Mouse (Mus musculus) limb, embryonic 12.5 days (tissue): ENCODE measurements at regions not wholly inside any gene's neighbourhood (a gene's known extent, or its start where the extent isn't known, plus 50 kb on each side); places are given as distances from the start of the nearest gene placed in this dataset.

Experiments
- ATAC-seq: fragments of 200-750 bp; cut with Nextera tagmentation; 2 replicates; pipeline ENCODE4 v1.8.0; 2017; ENCODE audit warnings: low read depth, moderate TSS enrichment; ENCODE audit not compliant: insufficient number of reproducible peaks, insufficient read depth, low FRiP score, low TSS enrichment
- H3K27ac ChIP-seq: fragments of 300-500 bp; sonication (generic); 2 replicates; pipeline ENCODE4 v1.5.1; 2016; ENCODE audit warnings: mild to moderate bottlenecking, moderate library complexity
- H3K27me3 ChIP-seq: fragments of 300-500 bp; sonication (generic); 2 replicates; pipeline ENCODE4 v1.6.1; 2016; ENCODE audit warnings: mild to moderate bottlenecking, moderate library complexity
- H3K36me3 ChIP-seq: fragments of 300-500 bp; sonication (generic); 2 replicates; pipeline ENCODE4 v1.6.1; 2016; ENCODE audit warnings: mild to moderate bottlenecking, moderate library complexity
- H3K4me1 ChIP-seq: fragments of 300-500 bp; sonication (generic); replicated peaks from 2 replicates; pipeline ENCODE4 v1.6.1; 2016
- H3K4me2 ChIP-seq: fragments of 300-500 bp; sonication (generic); 2 replicates; pipeline ENCODE4 v1.6.1; 2016; ENCODE audit warnings: mild to moderate bottlenecking, moderate library complexity
- H3K4me3 ChIP-seq: fragments of 300-500 bp; sonication (generic); replicated peaks from 2 replicates; pipeline ENCODE4 v1.5.1; 2016; ENCODE audit warnings: mild to moderate bottlenecking
- H3K9ac ChIP-seq: fragments of 300-500 bp; sonication (generic); replicated peaks from 2 replicates; pipeline ENCODE4 v1.6.1; 2016; ENCODE audit warnings: mild to moderate bottlenecking, moderate library complexity
- H3K9me3 ChIP-seq: fragments of 300-500 bp; sonication (generic); 2 replicates; pipeline ENCODE4 v1.6.1; 2016; ENCODE audit warnings: mild to moderate bottlenecking, moderate library complexity
- WGBS: fragments of 180-500 bp; shearing (Covaris S2); methylation state at CpG from one replicate; pipeline ENCODE4 v1.1.7; 2016; 5-methylcytosine and 5-hydroxymethylcytosine counted together

DNA sequence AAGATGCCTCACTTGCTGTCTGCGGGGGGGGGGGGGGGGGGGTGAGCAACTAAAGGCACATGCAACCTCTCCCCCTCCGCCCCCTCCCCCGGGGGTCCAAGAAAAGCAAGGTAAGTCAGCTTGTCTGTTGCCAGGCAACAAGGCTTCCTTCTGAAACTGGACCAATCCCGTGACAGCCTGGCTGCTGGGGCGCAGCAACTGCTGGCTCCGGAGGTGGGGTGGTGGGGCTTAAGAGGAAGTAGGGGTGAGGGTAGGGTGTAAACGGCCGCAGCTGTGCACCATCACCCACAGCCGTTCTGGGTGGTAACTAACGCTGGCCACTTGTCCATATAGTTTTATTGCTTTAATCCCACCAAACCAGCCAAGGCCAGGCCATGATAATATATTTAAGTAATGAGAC, 92.2 kb upstream of the Rbm19 start:
- Histone ChIP-seq H3K36me3 (no peaks in the 10 kb centered on the region), H3K4me2 (peak overlapping the region; percentile 38), H3K9me3 (no peaks in the 10 kb centered on the region), H3K4me1 (peaks cover 12% of the 10 kb centered on the region), H3K4me3 (no peak overlapping the region; the same call in 1 of the 2 replicates), H3K27ac (no peak overlapping the region), H3K27me3 (peaks cover 63% of the 10 kb centered on the region), H3K9ac (peak overlapping the region; percentile 31; the same call in 1 of the 2 replicates)
- under 1% methylated on average over 10 of the region's 10 CpGs for WGBS
- ATAC-seq = peak; percentile 89

DNA sequence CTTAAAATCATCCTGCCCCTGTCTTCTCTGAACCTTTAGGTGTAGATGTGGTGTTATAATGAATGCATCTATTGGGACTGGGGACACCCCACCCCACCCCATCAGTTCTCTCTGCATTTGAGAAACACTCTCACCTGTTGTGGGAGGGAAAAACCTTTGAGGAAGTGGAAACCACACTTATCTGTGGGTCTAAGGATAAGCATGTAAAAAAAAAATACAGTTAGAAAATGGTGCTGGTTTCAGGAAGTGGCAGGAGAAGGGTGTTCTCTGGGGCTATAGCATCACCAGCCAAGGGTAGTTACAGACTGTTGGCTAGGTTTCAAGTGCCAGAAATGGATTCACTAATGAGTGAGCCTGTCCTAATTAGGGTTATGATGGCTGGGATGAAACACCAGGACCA, 91.1 kb upstream of the Rbm19 start:
- Histone ChIP-seq H3K9ac (no peak overlapping the region), H3K4me3 (no peak overlapping the region), H3K36me3 (no peaks in the 10 kb centered on the region), H3K27ac (no peak overlapping the region), H3K4me2 (no peak overlapping the region), H3K27me3 (peaks cover 60% of the 10 kb centered on the region), H3K4me1 (peaks cover 12% of the 10 kb centered on the region), H3K9me3 (no peaks in the 10 kb centered on the region)
- no peak for ATAC-seq

DNA sequence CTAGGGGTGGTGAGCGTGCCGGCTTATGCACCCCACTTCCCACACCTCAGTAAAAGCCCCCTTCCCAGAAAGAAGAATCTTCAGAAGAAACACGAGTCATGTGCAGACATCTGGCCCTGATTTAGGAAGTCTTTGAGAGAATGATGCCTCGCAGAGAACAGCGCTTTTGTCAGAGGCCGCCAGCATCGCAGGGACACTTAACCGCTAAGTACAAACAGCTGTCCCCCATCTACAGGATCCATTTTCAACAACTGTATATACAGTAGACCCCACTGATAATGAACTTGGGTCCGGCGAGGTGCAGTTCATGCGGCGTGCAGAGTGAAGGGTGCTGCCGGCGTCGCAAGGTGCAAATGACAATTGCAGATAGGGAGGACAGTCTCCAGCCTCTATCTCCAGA, 85.4 kb upstream of the Rbm19 start:
- no peak overlapping the region for H3K4me3 ChIP-seq
- no peaks in the 10 kb centered on the region for H3K9me3 ChIP-seq
- H3K4me2 ChIP-seq = no peak overlapping the region
- no peak overlapping the region for H3K9ac ChIP-seq
- no peak for ATAC-seq
- H3K36me3 ChIP-seq = no peaks in the 10 kb centered on the region
- 0 out of 2 replicates have a peak, but pooled peaks cover 5% of the 10 kb centered on the region for H3K4me1 ChIP-seq
- H3K27me3 ChIP-seq = peaks cover 68% of the 10 kb centered on the region
- WGBS = 42% methylated on average over 15 of the region's 15 CpGs
- H3K27ac ChIP-seq = no peak overlapping the region

DNA sequence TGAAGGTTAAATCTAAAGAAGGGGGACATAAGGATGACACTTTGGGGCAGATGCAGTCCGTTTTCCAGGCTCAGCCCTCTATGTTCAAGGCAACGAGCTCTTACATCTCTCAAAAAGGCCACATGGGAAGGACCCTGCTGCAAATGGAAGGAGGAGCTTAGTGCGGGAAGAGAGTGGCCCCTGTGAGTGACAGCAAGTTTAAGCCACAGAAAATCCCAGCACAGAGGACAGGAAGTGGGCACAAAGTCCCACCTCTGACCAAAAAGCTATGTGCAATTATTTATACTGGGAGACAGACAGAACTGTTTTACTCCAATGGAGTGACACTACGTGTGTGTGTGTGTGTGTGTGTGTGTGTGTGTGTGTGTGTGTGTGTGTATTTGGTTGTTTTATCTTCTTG, 84.7 kb upstream of the Rbm19 start:
- Histone ChIP-seq H3K4me2 (no peak overlapping the region), H3K9ac (no peak overlapping the region), H3K27ac (no peak overlapping the region), H3K4me1 (0 out of 2 replicates have a peak, but pooled peaks cover 5% of the 10 kb centered on the region), H3K36me3 (no peaks in the 10 kb centered on the region), H3K4me3 (no peak overlapping the region), H3K27me3 (peaks cover 67% of the 10 kb centered on the region), H3K9me3 (no peaks in the 10 kb centered on the region)
- WGBS = 55% methylated on average over 4 of the region's 4 CpGs
- ATAC-seq = no peak

DNA sequence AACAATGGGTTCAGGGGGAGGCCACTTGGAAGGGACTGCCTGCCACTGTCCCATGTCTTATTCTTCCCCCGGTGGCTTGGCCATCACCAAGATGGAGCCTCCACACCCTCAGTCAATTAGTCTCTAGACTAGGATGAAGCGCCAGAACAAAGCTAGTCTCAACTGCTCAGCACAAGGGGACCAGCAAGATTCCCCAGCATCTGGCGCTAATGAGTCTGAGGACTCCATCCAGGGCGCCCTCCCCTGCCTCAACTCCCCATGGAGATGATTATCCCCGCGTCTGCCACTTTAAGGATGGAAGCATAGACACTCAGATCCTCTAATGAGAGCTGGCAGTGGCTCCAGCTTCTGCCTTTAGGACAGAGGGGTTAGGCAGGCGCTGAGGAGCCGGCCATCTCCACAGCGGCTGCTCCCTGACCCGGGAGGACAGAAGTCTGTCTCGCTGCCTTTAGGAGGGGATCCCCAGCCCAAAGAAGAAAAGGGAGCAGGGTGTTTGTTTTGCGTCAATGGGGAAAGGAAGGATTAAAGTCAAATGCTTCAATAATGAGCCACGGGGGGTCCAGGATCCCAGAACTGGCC, 81.7 kb upstream of the Rbm19 start:
- H3K9ac ChIP-seq = no peak overlapping the region
- H3K36me3 ChIP-seq = no peaks in the 10 kb centered on the region
- 23% methylated on average over 13 of the region's 13 CpGs for WGBS
- H3K4me3 ChIP-seq = no peak overlapping the region
- ATAC-seq = no peak
- no peak overlapping the region for H3K27ac ChIP-seq
- H3K27me3 ChIP-seq = peaks cover 39% of the 10 kb centered on the region
- 0 out of 2 replicates have a peak, but pooled peaks cover 5% of the 10 kb centered on the region for H3K4me1 ChIP-seq
- H3K9me3 ChIP-seq = no peaks in the 10 kb centered on the region
- no peak overlapping the region for H3K4me2 ChIP-seq

DNA sequence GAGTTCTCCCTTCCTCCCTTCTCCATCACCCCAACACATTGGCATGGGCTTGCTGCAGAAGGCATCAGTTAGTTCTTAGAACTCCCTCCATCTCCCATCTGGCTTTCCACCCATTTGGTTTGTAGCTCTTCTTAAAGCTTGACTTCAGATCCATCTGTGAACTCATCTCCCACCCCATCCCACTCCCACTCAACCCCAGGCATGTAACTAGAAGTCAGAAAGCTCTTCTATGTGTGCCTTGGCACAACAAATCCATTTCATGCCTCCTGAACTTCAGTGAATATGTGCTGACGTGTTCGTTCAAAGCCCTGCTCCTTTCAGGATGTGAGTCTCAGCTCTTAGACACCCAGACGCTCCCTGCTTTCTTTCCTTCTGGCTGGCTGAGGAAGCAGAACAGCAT, 81.0 kb upstream of the Rbm19 start:
- Histone ChIP-seq H3K9me3 (no peaks in the 10 kb centered on the region), H3K27me3 (peaks cover 36% of the 10 kb centered on the region; the same call in 1 of the 2 replicates), H3K4me3 (no peak overlapping the region), H3K36me3 (no peaks in the 10 kb centered on the region), H3K9ac (no peak overlapping the region), H3K4me2 (no peak overlapping the region), H3K4me1 (0 out of 2 replicates have a peak, but pooled peaks cover 5% of the 10 kb centered on the region), H3K27ac (no peak overlapping the region)
- ATAC-seq = no peak
- 87% methylated on average over 3 of the region's 3 CpGs for WGBS

DNA sequence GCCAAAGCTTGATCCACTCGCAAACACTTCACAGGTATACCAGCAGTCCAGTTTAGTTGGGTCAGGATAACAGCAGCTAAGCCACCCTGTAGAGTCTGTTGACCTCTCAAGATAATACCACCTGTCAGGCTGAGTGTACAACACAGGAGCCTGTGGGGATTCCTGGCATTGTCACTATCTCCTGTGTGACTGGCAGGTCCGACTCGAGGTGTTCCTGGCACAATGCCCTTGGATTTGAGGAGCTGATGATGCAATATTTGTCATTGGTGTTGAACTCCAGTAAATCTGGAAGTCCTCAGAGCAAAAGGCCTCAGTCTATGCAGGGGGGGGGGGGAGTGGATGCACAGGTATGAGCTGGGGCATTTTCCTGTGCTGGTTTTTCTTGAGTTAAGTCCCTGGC, 78.5 kb upstream of the Rbm19 start:
- WGBS = 86% methylated on average over 3 of the region's 3 CpGs
- no peaks in the 10 kb centered on the region for H3K9me3 ChIP-seq
- no peak overlapping the region for H3K27ac ChIP-seq
- no peaks in the 10 kb centered on the region for H3K36me3 ChIP-seq
- no peak overlapping the region for H3K4me2 ChIP-seq
- H3K27me3 ChIP-seq = peaks cover 24% of the 10 kb centered on the region; the same call in 1 of the 2 replicates
- H3K9ac ChIP-seq = no peak overlapping the region
- no peak overlapping the region for H3K4me3 ChIP-seq
- H3K4me1 ChIP-seq = no peaks in the 10 kb centered on the region
- no peak for ATAC-seq

DNA sequence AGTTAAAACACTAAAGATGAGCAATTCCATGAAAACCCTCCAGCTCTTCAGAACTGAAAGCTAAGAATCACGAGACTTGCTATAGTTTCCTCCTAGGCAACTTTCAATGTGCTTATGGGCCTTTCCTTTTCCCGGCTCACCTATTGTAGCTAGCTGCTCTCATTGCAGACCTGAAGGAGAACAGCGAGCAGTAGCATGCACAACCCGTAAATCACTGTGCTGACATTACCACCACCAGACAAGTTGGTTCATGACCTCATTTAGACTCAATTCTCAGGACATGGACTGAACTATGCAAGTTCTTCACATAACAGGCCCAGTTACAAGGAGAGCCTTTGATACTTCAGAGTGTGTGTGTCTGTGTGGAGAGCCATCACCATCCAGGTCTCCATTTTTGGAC, 72.5 kb upstream of the Rbm19 start:
- H3K9ac ChIP-seq = no peak overlapping the region
- ATAC-seq = no peak
- no peak overlapping the region for H3K4me3 ChIP-seq
- WGBS = 71% methylated on average over 4 of the region's 4 CpGs
- H3K27me3 ChIP-seq = 0 out of 2 replicates have a peak, but pooled peaks cover 1% of the 10 kb centered on the region
- H3K4me1 ChIP-seq = no peaks in the 10 kb centered on the region
- H3K9me3 ChIP-seq = no peaks in the 10 kb centered on the region
- no peak overlapping the region for H3K27ac ChIP-seq
- H3K36me3 ChIP-seq = no peaks in the 10 kb centered on the region
- no peak overlapping the region for H3K4me2 ChIP-seq

DNA sequence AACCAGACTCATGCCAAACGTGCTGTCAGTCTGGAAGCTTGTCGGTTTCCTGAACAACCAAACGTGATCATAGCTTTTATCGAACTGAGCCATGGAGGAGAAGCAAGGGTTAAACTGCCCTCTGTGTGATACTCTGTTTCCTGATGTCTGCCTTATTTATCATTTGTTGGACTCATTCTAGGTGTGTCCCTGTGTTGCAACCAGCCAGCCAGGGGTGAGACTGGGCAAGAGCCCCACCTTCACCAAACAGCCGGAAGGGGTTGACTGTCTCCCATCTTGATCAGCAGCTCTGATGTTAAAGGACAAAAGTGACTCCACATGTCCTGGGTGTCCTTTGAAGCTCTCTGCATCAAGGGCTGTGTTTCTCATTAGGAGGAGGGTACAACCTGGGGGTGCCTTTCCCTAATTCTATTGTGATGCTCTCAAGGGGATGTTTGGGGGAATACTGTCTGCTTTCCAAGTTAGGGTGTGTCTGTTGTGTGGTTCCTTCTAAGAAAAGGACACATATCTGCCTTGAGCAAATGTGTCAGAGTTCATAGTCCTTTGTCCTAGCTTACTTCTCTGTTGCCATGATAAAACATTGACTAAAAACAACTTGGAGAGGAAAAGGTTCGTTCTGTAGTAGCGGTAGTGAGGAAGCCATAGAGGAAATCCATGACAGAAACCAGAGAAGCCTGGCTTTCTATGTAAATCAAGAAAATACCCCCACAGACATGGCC, 67.0 kb upstream of the Rbm19 start:
- no peaks in the 10 kb centered on the region for H3K9me3 ChIP-seq
- ATAC-seq = no peak

DNA sequence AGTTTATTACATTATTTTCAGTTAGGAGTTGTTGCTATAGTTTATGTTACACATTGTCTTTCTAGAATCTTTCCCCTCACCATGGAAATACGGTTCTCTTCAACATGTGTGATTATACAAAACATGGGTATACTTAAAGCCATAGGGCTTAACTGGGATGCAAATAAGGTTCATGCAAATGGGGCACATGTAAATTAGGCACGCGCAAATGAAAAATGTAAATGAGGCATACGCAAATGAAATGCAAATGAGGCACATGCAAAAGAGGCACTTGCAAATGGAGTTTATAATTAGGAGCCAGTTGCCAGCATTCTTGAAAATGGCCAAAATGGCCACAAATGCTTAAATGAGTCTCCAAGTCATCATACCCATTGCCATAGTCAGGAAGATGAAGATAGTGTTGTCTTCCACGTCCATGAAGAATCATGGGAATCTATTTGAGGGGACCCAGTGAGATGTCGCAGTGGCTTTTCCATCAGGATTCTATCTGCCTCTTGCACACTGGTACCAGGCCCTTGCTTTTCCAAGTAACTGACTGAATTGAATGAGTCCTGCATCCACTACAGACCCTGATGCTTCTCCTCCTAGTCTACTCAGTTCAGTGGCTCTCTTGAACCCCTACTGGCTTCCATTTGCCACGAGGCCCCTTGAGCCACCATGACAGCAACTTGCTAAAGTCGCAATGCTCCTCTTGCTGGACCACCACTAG, 65.4 kb upstream of the Rbm19 start:
- Histone ChIP-seq H3K9ac (no peak overlapping the region), H3K4me2 (no peak overlapping the region), H3K36me3 (no peaks in the 10 kb centered on the region), H3K27ac (no peak overlapping the region), H3K9me3 (no peaks in the 10 kb centered on the region), H3K4me1 (no peaks in the 10 kb centered on the region), H3K27me3 (0 out of 2 replicates have a peak, but pooled peaks cover 6% of the 10 kb centered on the region), H3K4me3 (no peak overlapping the region)
- WGBS = 88% methylated on average over 8 of the region's 8 CpGs
- ATAC-seq = no peak

More for the DNA sequence above, 67.0 kb upstream of the Rbm19 start:
- H3K4me1 ChIP-seq = no peaks in the 10 kb centered on the region
- H3K27ac ChIP-seq = no peak overlapping the region
- no peak overlapping the region for H3K9ac ChIP-seq
- H3K4me3 ChIP-seq = no peak overlapping the region
- H3K4me2 ChIP-seq = no peak overlapping the region
- 0 out of 2 replicates have a peak, but pooled peaks cover 6% of the 10 kb centered on the region for H3K27me3 ChIP-seq
- H3K36me3 ChIP-seq = no peaks in the 10 kb centered on the region
- 92% methylated on average over 7 of the region's 7 CpGs for WGBS

DNA sequence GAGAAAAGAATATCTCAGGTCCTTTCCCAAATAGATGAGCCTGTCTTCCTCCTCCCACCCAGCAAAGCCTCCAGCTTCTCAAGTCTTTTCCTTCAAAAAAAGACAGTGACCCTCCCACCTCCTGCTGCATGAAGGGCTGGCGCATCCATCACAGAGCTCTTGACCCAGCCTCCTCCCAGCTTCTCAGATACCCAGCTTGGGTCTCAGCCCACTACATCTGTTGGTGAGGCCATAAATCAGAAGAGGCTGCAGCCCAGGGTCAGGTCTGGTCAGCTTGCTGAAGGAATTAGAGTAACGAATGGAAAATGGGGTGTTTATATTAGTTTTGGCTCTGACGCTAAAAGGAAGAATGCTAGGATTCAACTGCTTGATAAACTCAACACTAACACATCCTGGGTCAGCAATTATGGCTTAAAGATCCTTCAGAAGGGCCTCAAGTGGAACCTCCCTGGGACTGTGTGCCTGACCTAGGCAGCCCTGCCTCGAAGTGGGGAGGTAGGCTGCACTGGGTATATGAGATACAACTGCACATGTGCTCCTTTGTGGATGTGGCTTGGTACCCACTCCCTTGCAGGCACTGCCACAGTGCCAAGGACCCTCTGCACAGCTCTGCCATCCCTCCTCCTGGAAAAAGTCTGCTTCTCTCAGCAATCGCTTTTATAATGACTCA, 61.6 kb upstream of the Rbm19 start:
- no peak for ATAC-seq
- no peak overlapping the region for H3K9ac ChIP-seq
- WGBS = 50% methylated on average over 5 of the region's 5 CpGs

More for the DNA sequence above, 61.6 kb upstream of the Rbm19 start:
- no peaks in the 10 kb centered on the region for H3K4me1 ChIP-seq
- H3K36me3 ChIP-seq = no peaks in the 10 kb centered on the region
- no peak overlapping the region; the same call in 1 of the 2 replicates for H3K27ac ChIP-seq
- no peak overlapping the region for H3K4me3 ChIP-seq
- no peaks in the 10 kb centered on the region for H3K27me3 ChIP-seq
- no peak overlapping the region for H3K4me2 ChIP-seq
- H3K9me3 ChIP-seq = no peaks in the 10 kb centered on the region
